Mouse (Mus musculus) c-Kit-positive CD71-negative TER-119-negative erythroid progenitor cells, embryonic 14.5 days (primary cell): Measurements from ENCODE around the gene Gm11127.
A peak's percentile ranks its signal among the peaks of the same experiment; 100 is the strongest.
"Not testable (repeated sequence)": the region's sequence is repeated elsewhere in the genome, so short reads cannot be mapped to it uniquely, and the experiment has no call there.

Source experiments
- DNase-seq: peaks from one replicate; pipeline ENCODE4 v3.0.0-alpha.2; 2013; ENCODE audit warnings: low read depth

Gm11127 gene

DNA sequence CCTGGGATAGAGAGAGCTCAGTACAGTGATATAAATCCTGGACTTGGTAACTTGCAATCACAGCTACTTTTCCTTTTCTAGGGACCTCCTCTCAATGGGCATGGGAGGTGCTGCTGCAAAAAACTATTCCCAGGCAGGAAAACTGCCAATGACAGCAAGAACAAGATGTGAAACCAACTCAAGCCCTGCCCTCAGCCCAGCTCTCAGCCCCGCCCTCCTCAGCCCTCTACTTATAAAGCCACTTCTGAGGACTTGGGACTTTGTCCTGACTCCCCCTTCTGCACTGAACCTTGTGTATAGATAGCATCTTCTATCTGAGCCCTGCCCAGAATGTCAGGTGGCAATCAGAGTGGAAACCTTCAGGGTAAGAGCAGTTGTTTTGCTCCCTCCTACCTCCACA, at the start of gene Gm11127:
TSS of gene Gm11127 (minus strand) at position 10 of the 400 bp plus-strand sequence.
- not testable (repeated sequence) for DNase-seq

GRCm38 (mm10) chr17:36102091-36102490, 43.9 kb upstream of the Gm11127 start:
- DNase-seq = not testable (repeated sequence)

- not testable (repeated sequence) for DNase-seq
Measured at GRCm38 (mm10) chr17:36099603-36100002, 41.4 kb upstream of the Gm11127 start.

DNA sequence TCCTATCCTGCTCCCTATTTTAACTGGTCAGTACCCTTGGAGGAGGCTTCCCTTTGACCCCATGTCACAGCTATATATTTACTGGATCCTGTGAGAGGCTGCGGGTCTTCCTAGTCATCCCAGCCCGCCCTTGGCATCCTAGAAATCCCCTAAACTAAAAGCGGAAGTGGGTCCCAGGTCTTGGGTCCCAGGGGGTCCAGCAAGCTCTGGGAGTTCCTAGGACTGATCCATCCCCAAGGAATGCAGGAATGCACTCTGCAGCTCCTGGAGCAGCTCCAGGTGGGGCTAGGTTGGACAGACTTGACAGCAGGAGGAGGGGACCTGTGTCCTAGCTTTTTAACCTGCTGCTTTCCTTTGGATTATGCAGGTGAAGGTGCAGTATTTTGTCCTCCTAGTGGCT, 35.8 kb upstream of the Gm11127 start:
- DNase-seq = no peak

DNA sequence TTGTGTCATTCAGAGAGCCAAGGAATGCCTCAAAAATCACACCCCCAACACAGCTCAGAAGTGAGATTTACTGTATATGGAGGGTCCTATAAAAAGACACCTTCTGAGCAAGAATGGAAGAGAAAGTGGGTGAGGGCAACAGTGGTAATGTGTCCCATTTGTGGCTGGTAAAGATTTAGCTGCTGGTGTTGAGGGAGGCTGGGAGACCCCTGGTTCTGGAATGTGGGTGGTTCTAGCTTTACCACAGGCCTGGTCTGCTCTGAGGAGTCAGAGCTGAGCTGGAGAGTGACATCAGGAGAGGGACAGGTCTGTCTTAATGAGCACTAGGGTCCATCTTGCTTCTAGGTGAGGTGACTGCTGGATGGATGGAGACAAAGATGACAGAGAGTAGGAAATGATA, 34.3 kb upstream of the Gm11127 start:
- not testable (repeated sequence) for DNase-seq

- not testable (repeated sequence) for DNase-seq
Measured at GRCm38 (mm10) chr17:36091933-36092332, 33.8 kb upstream of the Gm11127 start.

DNA sequence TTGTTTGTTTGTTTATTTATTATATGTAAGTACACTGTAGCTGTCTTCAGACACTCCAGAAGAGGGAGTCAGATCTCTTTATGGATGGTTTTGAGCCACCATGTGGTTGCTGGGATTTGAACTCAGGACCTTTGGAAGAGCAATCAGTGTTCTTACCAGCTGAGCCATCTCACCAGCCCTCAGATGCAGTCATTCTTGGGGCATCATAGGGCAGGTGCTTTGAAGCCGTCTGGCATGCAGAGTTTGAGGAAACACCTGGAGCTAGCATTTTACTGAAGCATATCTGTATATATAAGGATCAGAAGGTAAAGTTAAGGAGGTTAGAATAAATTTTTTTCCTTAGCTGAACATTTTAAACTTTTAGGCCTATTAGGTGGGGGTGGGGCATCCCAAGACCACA, 27.8 kb upstream of the Gm11127 start:
- DNase-seq = not testable (repeated sequence)

GRCm38 (mm10) chr17:36083870-36084451, 25.8 kb upstream of the Gm11127 start:
- no peak for DNase-seq

DNA sequence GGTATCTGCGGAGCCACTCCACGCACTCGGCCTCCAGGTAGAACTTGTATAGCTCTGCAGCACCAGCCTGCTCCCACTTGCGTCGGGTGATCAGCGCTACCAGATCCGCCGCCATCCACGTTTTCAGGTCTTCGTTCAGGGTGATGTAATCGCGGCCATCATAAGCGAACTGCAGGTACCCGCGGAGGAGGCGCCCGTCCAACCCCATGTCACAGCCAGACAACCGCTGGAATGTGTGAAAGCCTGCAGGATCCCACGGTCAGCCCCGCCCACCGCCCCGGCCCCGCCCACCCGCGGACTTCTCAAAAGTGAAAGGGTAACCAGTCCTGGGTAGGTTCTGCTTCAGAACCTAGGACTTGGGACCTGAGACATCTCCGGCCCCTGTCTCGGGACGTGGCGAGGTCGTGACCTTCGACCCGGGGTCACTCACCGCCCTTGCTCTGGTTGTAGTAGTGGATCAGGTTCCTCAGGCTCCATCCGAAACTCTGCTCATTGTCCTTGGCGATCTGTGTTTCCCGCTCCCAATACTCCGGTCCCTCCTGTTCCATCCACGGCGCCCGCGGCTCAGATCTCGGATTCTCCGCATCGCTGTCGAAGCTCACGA, 25.2 kb upstream of the Gm11127 start:
- DNase-seq = peak; percentile 26

GRCm38 (mm10) chr17:36082519-36083232, 24.5 kb upstream of the Gm11127 start:
- DNase-seq = not testable (repeated sequence)

DNA sequence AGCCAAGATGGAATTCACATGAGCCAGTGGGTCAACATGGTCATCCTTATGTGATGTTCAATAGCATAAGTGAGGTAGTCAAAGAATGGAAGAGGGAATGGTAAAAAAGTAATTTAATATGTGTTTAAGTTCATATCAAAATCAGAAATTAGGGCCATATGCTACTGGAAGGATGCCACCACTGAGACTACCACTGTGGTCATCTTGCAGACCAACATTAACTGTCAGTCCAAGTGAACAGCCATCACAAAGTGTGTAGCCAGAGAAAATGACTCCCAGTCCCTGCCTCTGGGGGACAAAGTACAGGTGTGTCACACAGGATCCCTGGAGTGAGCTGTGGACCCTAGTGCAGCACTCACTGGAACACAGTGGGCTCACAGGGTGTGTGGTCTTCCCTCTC, 23.7 kb upstream of the Gm11127 start:
- not testable (repeated sequence) for DNase-seq

DNA sequence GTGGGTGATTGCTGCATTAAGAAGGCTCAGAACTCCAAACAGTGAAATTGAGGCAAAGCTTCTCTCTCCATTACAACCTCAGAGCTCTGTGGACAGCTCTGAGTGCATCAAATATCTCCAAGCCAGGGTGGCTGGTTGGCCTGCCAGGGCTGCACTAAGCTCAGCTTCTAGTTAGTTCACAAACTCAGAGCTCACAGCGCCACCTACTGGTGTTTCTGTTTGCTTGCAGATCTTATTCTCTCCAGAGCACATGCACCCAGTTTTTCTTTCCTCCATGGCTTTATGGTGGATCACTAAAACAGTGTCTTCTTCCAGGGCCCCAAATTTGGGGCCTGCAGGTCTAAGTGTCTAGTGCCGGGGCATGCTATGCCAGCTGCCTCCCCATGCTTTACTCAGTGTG, 2.7 kb upstream of the Gm11127 start:
- peak; percentile 92 for DNase-seq

DNA sequence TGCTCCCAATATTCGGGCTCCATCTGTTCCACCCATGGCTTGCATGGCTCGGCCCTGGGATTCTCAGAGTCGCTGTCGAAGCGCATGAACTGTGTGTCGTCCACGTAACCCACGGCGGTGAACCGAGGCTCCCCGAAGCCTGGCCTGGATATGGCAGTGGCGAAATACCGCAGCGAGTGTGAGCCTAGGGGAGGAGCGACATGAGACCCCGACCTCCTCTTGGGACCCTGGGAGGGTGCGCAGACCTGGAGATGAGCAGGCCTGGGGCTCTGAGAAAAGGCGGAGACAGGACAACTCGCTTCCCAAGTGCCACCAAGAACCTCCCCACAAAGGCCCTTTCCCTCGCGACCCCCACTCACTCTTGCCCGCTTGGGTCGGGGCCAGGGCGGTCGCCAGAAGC, 244 bp downstream of the Gm11127 start:
- DNase-seq = not testable (repeated sequence)

GRCm38 (mm10) chr17:36043286-36043685, 14.9 kb downstream of the Gm11127 start:
- DNase-seq = no peak

DNA sequence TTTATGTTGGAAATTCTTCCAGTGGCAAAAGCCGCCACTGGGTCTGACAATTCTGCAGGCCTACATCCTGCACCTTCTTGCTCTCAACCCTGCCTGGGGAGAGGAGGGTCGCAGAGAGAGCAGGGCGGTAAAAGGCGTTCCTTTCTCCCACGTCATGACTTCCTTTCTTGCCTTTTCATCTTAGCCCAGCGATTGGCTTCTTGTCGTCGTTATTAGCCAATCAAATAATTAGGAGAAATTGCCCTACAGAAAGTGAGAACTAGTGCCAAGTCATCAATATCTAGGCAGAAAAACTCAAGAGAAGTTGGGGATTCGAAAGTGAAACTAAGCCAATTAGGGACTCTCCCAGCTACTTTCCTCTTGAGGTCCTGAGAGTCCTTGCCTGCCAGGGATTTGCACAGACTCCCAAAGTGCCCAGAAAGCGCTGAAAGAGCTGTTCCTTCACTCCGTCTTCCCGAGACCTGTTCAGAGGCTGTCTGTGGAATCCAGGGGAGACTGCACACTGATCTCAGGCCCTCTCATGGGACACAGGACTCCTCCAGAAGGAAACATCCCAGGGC, 15.5 kb downstream of the Gm11127 start, which contains the start of the genes H2-T22 and Gm6034:
TSS of gene H2-T22 (minus strand) at position 138 of the 560 bp plus-strand sequence.
TSS of gene Gm6034 (plus strand) at position 352 of the 560 bp plus-strand sequence.
- DNase-seq = peak; percentile 81

GRCm38 (mm10) chr17:36042055-36042454, 16.1 kb downstream of the Gm11127 start:
- DNase-seq = not testable (repeated sequence)

DNA sequence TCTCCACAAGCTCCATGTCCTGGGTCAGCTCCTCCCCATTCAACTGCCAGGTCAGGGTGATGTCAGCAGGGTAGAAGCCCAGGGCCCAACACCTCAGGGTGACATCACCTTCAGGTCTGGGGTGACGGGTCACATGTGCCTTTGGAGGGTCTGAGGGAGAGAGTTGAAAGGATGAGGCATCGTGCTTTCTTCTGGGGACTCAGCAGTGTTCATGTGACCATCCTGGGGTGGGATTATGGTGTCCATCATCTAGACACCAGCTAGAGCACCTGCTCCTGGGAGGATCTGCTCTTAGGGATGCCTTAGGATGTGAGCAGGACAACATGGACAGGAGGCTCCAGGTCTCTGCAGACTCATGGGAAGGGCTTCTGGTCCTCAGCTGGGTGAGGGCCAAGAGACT, 17.6 kb downstream of the Gm11127 start:
- not testable (repeated sequence) for DNase-seq

DNA sequence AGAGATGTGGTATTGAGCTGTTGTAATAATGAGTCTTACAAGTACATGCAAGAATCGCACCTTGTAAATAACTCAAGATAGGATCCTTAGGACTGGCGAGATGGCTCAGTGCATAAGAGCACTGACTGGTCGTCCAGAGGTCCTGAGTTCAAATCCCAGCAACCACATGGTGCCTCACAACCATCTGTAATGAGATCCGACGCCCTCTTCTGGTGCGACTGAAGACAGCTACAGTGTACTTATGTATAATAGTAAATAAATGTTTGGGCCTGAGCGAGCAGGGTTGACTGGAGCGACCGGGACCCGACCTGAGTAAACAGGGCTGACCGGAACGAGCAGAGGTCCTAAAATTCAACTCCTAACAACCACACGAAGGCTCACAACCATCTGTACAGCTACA, 22.0 kb downstream of the Gm11127 start:
- DNase-seq = not testable (repeated sequence)

DNA sequence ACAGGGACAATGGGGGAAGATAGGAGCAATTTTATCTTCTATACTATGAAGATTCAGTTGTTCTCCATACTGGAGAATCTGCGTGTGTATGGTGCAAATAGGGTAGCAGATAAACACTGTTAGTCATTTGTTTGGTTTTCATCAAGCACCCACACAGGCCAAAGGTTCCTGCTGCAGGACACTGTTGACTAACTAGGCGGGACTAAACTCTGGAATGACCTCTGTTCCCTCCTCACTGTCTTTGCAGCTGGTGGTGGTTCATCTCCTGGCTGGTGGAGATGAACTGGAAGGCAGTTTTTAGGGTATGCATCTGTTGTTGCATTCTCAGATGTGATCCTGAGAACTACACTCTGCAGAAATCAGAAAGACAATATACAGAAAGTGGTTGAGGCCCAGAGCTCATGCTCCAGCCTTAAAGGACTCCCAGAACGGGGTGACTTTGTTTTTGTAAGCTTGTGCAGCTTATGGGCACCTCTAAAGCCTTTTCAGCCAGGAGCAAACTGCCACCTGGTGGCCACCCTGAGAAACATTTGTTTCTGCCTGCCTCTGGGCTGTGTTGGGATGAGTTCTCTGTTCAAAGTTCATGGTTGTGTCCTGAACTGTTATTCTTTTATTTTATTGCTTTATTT, 23.0 kb downstream of the Gm11127 start:
- not testable (repeated sequence) for DNase-seq

GRCm38 (mm10) chr17:36034524-36034923, 23.6 kb downstream of the Gm11127 start:
- not testable (repeated sequence) for DNase-seq

DNA sequence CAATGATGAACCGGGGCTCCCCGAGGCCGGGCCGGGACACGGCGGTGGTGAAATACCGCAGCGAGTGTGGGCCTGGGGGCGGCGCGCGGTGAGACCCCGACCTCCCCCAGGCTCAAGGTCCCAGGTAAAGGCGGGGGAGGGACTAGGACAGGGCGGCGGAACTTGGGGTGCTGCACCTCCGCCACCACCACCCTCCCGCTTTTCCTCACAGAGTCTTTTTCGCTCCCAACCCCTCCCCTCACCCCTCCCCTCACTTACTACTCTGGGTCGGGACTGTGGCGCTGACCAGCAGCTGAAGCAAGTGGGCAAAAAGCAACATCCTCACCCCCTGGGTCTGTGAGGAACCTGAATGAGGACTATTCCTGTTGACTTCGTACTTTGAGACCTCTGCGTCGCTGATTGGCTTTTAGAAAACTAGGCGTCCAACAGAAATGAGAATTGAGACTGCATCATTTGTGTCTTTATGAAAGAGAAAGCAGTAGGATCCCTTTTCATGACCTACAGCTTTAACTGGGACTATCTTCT, 25.8 kb downstream of the Gm11127 start, which contains the start of gene H2-T23:
TSS of gene H2-T23 (minus strand) at position 505 of the 525 bp plus-strand sequence.
- not testable (repeated sequence) for DNase-seq
